Mouse (Mus musculus): ENCODE measurements around the gene Zpr1.

GRCm38 (mm10) chr9:46327706-46328571 lies 55.1 kb downstream of the Zpr1 start:
- TF ChIP-seq POLR2A (IDR thresholded peaks at IDR 0.05; ENCODE audit: low read depth, low read length) (no peak), CTCF (IDR thresholded peaks at IDR 0.05; ENCODE audit: borderline replicate concordance, insufficient read depth, low read length) (no peak)
